Mouse (Mus musculus) C2C12 (cell line): ENCODE measurements around the gene Sfmbt2.

Experiments
- CEBPB ChIP-seq: IDR thresholded peaks from one replicate; pipeline ENCODE4 v1.6.1; 2011; ENCODE audit warnings: low read depth, mild to moderate bottlenecking, control low read depth, moderate library complexity
- CTCF ChIP-seq: IDR thresholded peaks from one replicate; pipeline ENCODE4 v1.5.1; 2011; ENCODE audit not compliant: control insufficient read depth, insufficient read depth, insufficient read length
- USF1 ChIP-seq: IDR thresholded peaks from one replicate; pipeline ENCODE4 v1.6.1; 2011; ENCODE audit warnings: low read depth, mild to moderate bottlenecking, control low read depth, moderate library complexity

GRCm38 (mm10) chr2:10372776-10373507, 2.6 kb downstream of the Sfmbt2 start:
- TF ChIP-seq CTCF, result no peak
- no peak for TF ChIP-seq USF1
- no peak for TF ChIP-seq CEBPB
